Mouse (Mus musculus) cerebellum, postnatal 4 days (tissue): ENCODE data around the gene Zbtb8b.
"Not testable (repeated sequence)": the region's sequence is repeated elsewhere in the genome, so short reads cannot be mapped to it uniquely, and the experiment has no call there.

Experiments
- DNase-seq, 2 experiments: peaks; one replicate each; pipeline ENCODE4 v3.0.0; 2022; ENCODE audit warnings: low spot score in 2 of 2, mixed read lengths in 1 of 2

Zbtb8b gene

DNA sequence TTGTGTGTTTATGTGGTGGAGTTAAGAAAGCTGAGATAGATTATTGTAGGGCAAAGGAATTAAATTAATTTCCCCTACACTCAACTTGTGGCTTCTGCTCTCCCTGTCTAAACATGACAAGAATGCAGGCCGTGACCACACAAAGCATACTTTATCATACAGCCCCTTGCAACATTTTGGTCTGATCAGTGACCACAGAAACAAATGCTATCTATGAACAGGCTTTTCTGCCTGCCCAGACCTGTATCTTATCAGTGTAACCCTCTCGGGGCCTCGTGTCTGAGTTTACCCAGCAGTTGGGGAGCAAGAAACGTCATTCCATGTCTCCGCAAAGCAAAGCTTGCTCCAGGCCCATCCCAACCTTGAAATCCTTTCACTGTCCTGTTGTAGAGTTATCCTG, 24.2 kb downstream of the Zbtb8b start:
- DNase-seq, result no peak

DNA sequence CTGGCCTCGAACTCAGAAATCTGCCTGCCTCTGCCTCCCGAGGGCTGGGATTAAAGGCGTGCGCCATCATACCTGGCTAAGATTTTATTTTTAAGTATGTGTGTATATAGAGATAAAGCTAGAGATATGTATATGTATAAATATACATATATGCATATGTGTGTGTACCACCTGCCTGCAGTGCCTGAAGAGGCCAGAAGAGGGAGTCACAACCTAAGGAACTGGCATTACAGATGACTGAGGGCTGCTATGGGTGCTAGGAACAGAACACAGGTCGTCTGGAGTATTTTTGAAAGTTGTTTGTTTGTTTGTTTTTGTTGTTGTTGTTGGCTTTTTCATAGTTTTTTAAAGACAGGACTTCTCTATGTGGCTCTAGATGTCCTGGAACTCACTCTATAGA, 24.8 kb downstream of the Zbtb8b start:
- no peak for DNase-seq

- DNase-seq, result no peak
These were observed 29.7 kb downstream of the Zbtb8b start for GRCm38 (mm10) chr4:129410991-129411390.

- not testable (repeated sequence) for DNase-seq
These were observed 30.1 kb downstream of the Zbtb8b start for GRCm38 (mm10) chr4:129410532-129410931.

DNA sequence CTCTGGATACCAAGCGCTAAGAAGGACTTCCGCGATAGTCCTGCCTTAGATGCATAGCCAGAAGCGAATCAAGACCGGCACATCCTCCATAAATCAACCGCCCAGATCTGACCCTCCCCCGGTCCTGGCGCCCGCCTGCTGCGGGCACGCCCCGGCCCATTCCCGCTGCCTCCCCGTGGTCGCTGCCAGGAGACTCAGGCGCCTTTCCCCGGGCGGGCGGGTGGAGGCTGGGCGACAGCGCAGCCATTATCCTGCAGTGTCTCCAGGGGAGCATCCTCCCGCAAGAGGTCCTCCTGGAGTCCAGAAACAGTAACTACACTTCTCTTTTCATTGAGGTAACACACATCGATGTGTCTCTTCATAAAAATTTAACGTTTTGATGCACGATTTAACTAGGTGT, 34.2 kb downstream of the Zbtb8b start:
- DNase-seq, result peak in 1 of 2 experiments; percentile 23

- DNase-seq, result no peak
These were observed 40.8 kb downstream of the Zbtb8b start for GRCm38 (mm10) chr4:129399813-129400212.

GRCm38 (mm10) chr4:129396960-129397359, 43.7 kb downstream of the Zbtb8b start:
- no peak for DNase-seq

DNA sequence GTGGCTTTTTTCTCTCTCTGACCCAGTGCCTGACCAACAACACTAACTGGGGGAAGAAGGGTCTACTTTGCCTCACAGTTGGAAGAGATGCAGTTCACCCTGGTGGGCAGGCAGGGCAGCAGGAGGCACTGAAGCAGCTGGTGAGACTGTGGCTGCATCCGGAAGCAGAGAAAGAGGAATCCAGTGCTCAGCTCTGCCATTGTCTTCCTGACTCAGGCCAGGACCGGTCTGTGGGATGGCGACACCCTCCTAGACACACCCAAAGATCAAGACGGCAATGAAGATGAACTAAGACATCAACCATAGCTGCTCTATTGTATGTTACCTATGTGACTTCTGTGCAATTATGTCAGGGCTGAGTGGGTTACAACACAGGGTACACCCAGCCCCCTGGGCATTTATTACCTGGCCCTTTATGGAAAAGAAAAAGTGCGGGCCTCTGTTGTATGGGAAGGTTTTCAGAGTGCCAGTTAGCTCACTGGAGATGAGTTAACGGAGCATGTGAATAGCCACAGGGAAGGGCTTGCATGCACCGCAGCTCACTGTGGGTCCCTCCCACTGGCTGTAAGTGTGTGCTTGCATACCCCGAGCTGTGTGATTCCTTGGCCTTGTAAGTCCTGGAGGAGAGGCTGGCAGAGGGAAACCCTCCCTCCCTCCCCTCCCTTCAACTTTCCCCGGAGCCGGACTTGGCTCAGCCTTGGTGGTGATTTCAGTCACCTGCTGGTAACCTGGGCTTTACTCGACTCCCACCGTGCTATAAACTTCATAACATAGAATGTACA, 46.4 kb downstream of the Zbtb8b start:
- no peak for DNase-seq

DNA sequence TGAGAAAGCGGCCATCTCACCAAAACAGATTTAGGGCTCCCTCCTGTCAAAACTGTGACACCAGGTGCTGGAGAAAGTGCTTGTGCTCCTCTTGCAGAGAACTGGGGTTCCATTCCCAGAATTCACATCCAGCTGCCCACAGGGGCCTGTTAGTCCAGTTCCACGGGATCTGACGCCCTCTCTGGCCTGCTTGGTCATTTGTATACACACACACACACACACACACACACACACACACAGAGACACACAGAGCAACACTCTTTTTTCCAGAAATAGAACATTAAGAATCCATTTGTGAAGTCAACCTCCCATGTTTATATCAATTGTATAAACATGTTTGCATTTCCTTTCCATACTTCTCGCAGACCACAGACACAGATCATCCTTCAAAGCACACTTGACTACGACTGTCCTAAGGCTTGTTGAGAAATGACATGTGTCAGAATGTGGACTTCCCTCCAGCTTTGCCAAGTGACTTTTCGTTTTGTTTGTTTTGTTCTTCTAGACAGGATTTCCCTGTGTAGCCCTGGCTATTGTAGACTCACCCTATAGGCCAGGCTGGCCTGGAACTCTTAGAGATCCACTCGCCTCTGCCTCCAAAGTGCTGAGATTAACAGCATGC, 49.6 kb downstream of the Zbtb8b start:
- DNase-seq, result no peak

- no peak for DNase-seq
These were observed 50.4 kb downstream of the Zbtb8b start for GRCm38 (mm10) chr4:129390216-129390743.

DNA sequence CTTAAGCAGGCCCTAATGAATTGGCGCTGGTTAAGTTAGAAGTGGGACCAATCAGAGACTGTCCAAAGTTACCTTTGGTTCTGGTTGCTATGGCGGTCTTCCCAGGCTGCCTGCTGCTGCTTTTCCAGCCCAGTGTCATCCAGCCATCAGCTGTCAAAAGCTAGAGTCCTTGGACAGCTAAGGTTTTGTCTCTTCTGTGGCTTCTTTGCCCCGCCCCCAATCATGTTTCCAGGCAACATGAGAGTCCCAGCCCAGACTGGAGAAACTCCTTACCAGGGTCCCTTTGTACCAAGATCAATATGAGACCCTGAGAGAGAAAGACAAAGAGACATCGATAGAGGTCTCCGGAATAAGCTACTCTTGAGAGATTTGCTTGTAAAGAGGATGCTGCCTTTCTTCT, 52.2 kb downstream of the Zbtb8b start:
- DNase-seq, result no peak

GRCm38 (mm10) chr4:129386989-129387388, 53.7 kb downstream of the Zbtb8b start:
- no peak for DNase-seq

DNA sequence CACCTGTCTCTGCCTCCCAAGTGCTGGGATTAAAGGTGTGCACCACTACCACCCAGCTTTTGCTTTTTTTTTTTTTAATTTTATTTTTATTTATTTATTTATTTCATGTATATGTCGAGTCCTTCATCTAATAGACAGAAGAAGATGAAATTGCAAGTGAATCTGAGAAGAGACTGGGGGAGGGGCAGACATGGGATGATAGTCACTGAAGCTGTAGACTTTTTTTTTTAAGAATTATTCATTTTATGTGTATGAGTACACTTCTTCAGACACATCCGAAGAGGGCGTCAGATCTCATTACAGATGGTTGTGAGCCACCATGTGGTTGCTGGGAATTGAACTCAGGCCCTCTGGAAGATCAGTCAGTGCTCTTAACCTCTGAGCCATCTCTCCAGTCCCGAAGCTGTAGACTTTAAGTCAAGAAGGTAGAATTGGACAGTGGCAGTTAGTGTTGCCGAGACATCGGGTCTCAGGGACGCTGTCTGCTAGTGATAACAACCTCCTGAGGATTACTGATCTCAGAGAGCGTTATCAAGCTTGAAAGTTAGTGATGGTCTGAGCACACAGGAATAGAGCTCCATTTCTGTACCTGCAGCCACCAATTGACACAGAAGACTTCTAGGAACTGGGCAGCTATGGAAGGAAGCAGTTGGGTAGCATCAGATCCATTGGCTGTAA, 54.2 kb downstream of the Zbtb8b start:
- no peak for DNase-seq

DNA sequence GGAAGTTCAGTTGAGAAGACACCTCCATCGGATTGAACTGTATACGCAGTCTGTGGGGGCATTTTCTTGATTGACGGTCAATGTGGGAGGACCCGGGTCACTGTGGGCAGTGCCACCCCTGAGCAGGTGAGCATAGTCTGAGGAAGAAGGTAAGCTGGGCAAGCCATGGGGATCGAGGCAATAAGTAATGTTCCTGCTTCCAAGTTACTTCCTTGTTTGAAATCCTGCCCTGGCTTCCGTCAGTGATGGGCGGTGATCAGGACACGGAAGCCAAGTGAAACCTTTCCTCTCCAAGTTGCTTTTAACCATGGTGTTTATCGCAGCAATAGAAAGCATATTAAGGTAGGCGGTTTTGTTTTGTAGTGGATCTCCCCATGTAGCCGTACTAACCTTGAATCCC, 55.0 kb downstream of the Zbtb8b start:
- no peak for DNase-seq

DNA sequence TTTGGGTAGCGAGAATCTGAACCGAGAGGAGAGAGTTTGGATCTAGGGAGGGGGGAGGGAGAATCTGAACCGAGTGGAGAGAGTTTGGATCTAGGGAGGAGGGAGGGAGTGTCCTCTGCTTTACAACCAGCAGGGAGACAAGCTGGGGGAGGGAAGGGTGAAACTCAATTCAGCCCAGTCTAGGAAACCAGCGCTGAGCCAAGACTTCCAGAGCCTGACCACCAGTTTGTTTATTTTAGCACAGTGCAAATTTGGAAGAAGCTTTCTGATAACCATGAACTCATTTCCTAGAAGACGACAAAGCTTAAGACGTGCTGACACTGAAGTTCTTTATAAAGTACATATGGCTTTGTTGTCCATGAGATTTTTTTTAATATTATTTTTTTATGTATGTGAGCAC, 56.2 kb downstream of the Zbtb8b start:
- no peak for DNase-seq

DNA sequence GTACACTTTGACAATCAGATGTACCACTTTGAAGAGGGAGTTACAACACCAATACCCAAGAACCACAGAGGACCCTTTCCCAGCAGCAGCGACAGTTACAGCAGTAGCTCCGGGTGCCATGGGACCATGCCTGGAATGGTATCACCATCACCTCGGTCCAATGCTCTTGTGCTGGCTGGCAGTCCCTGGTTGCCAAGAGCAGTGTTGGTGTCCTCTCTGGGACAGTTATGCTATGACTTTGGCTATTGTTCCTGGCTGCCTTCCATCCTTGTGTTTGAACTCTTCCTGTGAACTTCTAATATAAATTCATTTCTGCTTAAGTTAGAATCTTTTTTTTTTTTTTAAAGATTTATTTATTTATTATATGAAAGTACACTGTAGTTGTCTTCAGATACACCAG, 57.1 kb downstream of the Zbtb8b start:
- DNase-seq, result no peak

DNA sequence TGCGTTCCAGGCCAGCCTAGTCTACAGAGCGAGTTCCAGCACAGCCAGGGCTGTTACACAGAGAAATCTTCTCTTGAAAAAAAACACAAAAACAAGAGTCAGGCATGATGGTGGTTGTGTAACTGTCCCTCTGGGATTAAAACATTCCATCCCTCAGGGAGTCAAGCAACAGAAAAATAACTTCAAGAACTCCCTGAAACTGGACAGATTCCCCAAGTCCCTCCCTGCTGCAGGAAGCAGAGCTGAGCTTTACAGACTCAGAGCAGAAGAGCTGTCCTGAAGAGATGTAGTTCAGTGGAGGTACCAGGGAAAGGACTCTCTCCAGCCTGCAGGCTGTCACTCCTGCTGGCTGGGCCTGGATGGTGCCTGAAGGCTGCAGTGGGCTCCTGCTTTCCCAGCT, 58.2 kb downstream of the Zbtb8b start:
- no peak for DNase-seq

- no peak for DNase-seq
These were observed 58.6 kb downstream of the Zbtb8b start for GRCm38 (mm10) chr4:129382029-129382428.

DNA sequence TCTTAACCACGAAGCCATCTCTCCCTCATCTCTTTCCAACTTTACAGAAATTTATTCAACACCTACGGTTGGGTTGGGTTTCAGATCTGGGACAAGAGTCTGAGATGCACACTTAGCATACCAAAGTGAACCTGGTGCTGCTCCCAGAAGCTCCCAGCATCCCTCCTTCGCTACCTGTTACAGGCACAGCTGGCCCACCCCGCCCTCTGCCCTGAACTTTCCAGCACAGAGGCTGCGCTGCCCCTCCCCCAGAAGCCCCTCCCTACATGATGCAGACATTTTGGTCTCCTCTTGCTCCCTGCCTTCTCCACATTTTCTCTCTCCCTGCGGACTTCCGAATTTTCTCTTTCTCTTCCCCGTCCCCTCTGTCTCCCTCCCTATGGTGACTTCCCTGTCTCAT, 59.5 kb downstream of the Zbtb8b start:
- no peak for DNase-seq

DNA sequence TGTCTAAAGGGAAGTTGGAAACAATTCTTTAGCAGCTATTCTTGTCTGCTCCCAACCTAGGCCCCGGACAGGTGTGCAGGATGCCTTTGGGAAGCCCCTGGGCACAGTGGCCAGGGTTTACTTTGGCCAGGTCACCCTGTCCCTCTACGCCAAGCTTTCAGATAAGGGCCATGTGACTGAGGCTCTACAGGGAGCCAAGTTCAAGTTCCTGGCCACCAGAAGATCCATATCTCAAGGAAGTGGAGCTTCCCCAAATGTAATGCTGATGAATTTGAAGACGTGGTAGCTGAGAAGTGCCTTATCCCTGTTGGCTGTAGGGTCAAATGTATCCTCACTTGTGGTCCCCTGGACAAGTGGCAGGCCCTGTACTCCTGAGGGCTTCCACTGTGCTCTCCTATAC, 60.8 kb downstream of the Zbtb8b start:
- no peak for DNase-seq

- peak in 1 of 2 experiments; percentile 50 for DNase-seq
These were observed 62.9 kb downstream of the Zbtb8b start, which contains the start of gene Zbtb8a for GRCm38 (mm10) chr4:129377601-129378390. Gene Zbtb8a (minus strand): TSS chr4:129378116.
